In genomic region chr5:23400156-23400555, GRCm38 (mm10) we compare ENCODE assay signal across 12 mouse cellular contexts. TPM values are rescaled to one million over a fixed set of nuclear protein-coding genes. Genes with fewer than 3 reads are reported as not detected.
DNase-seq lines count a peak whose midpoint lies in the region; ATAC-seq and TF ChIP-seq lines count a peak whose summit lies in the region.
"Had no signal": no experiment of that assay in that cellular context is flagged by ENCODE, and none has a peak within 500 bp of the region (broad histone marks: within the 10 kb centered on the region; RNA-seq: fewer than 3 reads in every experiment).

No protein-coding gene starts in this region.

- WGBS in kidney, embryonic 15.5 days: 88% methylated on average over 3 of the region's 3 CpGs
- WGBS in kidney, embryonic 16.5 days: 84% methylated on average over 3 of the region's 3 CpGs
- 100% methylated on average over 3 of the region's 3 CpGs for WGBS in hindbrain, embryonic 14.5 days

- DNase-seq in cerebellum, adult 11 months: no peak
- no peak for DNase-seq in hindbrain, embryonic 14.5 days (ENCODE audit: low spot score)
- no peak for DNase-seq in layer of hippocampus, postnatal 25 days (ENCODE audit: extremely low spot score in 1 of 2, low spot score in 1 of 2)
- no peak for DNase-seq in ovary, postnatal 36 days (ENCODE audit: low spot score)
- DNase-seq: cerebellum, adult 18-20 months; heart, postnatal 4 days; kidney, postnatal 14 days had no signal

- no peaks in the 10 kb centered on the region for H3K9me3 ChIP-seq in kidney, embryonic 15.5 days (replicated peaks)
- no peaks in the 10 kb centered on the region for H3K9me3 ChIP-seq in kidney, embryonic 16.5 days (ENCODE audit: low read length)
- no peaks in the 10 kb centered on the region for H3K9me3 ChIP-seq in hindbrain, embryonic 14.5 days (ENCODE audit: control insufficient read depth, low read length)
- H3K9me3 ChIP-seq: liver, embryonic 15.5 days had no signal

- no peak overlapping the region for H3K9ac ChIP-seq in kidney, embryonic 15.5 days
- no peak overlapping the region for H3K9ac ChIP-seq in kidney, embryonic 16.5 days (replicated peaks; ENCODE audit: low read length)
- H3K9ac ChIP-seq in hindbrain, embryonic 14.5 days: no peak overlapping the region
- H3K9ac ChIP-seq: liver, embryonic 15.5 days had no signal

- H3K4me2 ChIP-seq in kidney, embryonic 15.5 days: no peak overlapping the region
- no peak overlapping the region for H3K4me2 ChIP-seq in kidney, embryonic 16.5 days (replicated peaks; ENCODE audit: low read depth, low read length)
- H3K4me2 ChIP-seq in hindbrain, embryonic 14.5 days (replicated peaks): no peak overlapping the region
- H3K4me2 ChIP-seq in myocyte (ENCODE audit: low read depth): no peak overlapping the region
- H3K4me2 ChIP-seq: liver, embryonic 15.5 days had no signal

- no peaks in the 10 kb centered on the region for H3K27me3 ChIP-seq in kidney, embryonic 15.5 days
- no peaks in the 10 kb centered on the region for H3K27me3 ChIP-seq in kidney, embryonic 16.5 days (ENCODE audit: insufficient read depth, low read length)
- no peaks in the 10 kb centered on the region for H3K27me3 ChIP-seq in hindbrain, embryonic 14.5 days (ENCODE audit: control insufficient read depth, insufficient read depth, low read length)
- H3K27me3 ChIP-seq in myocyte (ENCODE audit: control insufficient read depth, insufficient read depth, insufficient read length): no peaks in the 10 kb centered on the region
- H3K27me3 ChIP-seq: liver, embryonic 15.5 days had no signal

- TF ChIP-seq POLR2A in myocyte (IDR thresholded peaks at IDR 0.05; ENCODE audit: insufficient read length, low read depth): no peak

- H3K4me1 ChIP-seq in kidney, embryonic 15.5 days: 0 out of 2 replicates have a peak, but pooled peaks cover 3% of the 10 kb centered on the region
- no peaks in the 10 kb centered on the region for H3K4me1 ChIP-seq in kidney, embryonic 16.5 days (ENCODE audit: insufficient read depth, low read length)
- H3K4me1 ChIP-seq in hindbrain, embryonic 14.5 days (replicated peaks; ENCODE audit: control insufficient read depth, insufficient read depth, low read length): no peaks in the 10 kb centered on the region
- H3K4me1 ChIP-seq: liver, embryonic 15.5 days had no signal

- no peak overlapping the region for H3ac ChIP-seq in myocyte (ENCODE audit: control insufficient read depth, insufficient read length)

- no peak overlapping the region for H3K4me3 ChIP-seq in kidney, embryonic 15.5 days (replicated peaks)
- no peak overlapping the region for H3K4me3 ChIP-seq in kidney, embryonic 16.5 days (ENCODE audit: low read length)
- H3K4me3 ChIP-seq in hindbrain, embryonic 14.5 days (replicated peaks; ENCODE audit: low read length): no peak overlapping the region
- H3K4me3 ChIP-seq in myocyte: no peak overlapping the region
- H3K4me3 ChIP-seq: liver, embryonic 15.5 days had no signal

- 0 out of 2 replicates have a peak, but pooled peaks have one; percentile 10 for ATAC-seq in cerebellum, adult (ENCODE audit: insufficient number of reproducible peaks, low FRiP score, low TSS enrichment)
- 0 out of 2 replicates have a peak, but pooled peaks have one; percentile 25 for ATAC-seq in kidney, embryonic 15.5 days (replicated peaks; ENCODE audit: low FRiP score)
- ATAC-seq in kidney, embryonic 16.5 days (ENCODE audit: low FRiP score, low TSS enrichment): no peak
- ATAC-seq in hindbrain, embryonic 14.5 days (ENCODE audit: low FRiP score): peak; percentile 56

- peaks cover 36% of the 10 kb centered on the region for H3K36me3 ChIP-seq in kidney, embryonic 15.5 days
- peaks cover 25% of the 10 kb centered on the region for H3K36me3 ChIP-seq in kidney, embryonic 16.5 days (ENCODE audit: insufficient read depth, low read length)
- H3K36me3 ChIP-seq in hindbrain, embryonic 14.5 days (replicated peaks; ENCODE audit: control insufficient read depth, insufficient read depth): no peaks in the 10 kb centered on the region; the same call in 1 of the 2 replicates
- H3K36me3 ChIP-seq in myocyte (ENCODE audit: control insufficient read depth, insufficient read depth): peaks cover 7% of the 10 kb centered on the region

- H3K79me2 ChIP-seq in myocyte (ENCODE audit: control insufficient read depth, insufficient read depth): no peaks in the 10 kb centered on the region

- H3K27ac ChIP-seq in kidney, embryonic 15.5 days: no peak overlapping the region
- H3K27ac ChIP-seq in kidney, embryonic 16.5 days (ENCODE audit: low read length): no peak overlapping the region
- H3K27ac ChIP-seq in hindbrain, embryonic 14.5 days: no peak overlapping the region
- H3K27ac ChIP-seq: liver, embryonic 15.5 days had no signal

TF ChIP-seq in myocyte, 11 proteins besides CTCF, POLR2A, EP300 and RAD21:
- no peak for TF ChIP-seq E2F4 (IDR thresholded peaks at IDR 0.05; ENCODE audit: insufficient read depth)
- TF ChIP-seq MYOD1 (IDR thresholded peaks at IDR 0.05; ENCODE audit: control insufficient read depth in 1 of 3, insufficient read length in 2 of 3, low read depth in 2 of 3): no peak
- TF ChIP-seq POLR2AphosphoS2 (IDR thresholded peaks at IDR 0.05; ENCODE audit: insufficient read length, low read depth): peak; percentile 61
- no peak for TF ChIP-seq TCF3 (IDR thresholded peaks at IDR 0.05; ENCODE audit: insufficient read length, low read depth)
- no peak for TF ChIP-seq TCF12 (IDR thresholded peaks at IDR 0.05; ENCODE audit: insufficient read depth, poor library complexity, severe bottlenecking)
- no peak for TF ChIP-seq USF1 (IDR thresholded peaks at IDR 0.05; ENCODE audit: low read depth)
- TF ChIP-seq CEBPB (IDR thresholded peaks at IDR 0.05; ENCODE audit: insufficient read depth, poor library complexity, severe bottlenecking): no peak

RNA-seq across cellular contexts. Expression of gene Kmt2e, which starts 34.1 kb away (rescaled TPM):
- polyA plus RNA-seq in kidney, embryonic 15.5 days (2015; fragmentation: Nextera tagmentation; extraction: Ambion mirVana): 87.5 and 91.5 TPM in 2 replicates
- polyA plus RNA-seq in kidney, embryonic 16.5 days (2015; fragmentation: Nextera tagmentation; extraction: Ambion mirVana): 98.8 and 99.9 TPM in 2 replicates
- polyA plus RNA-seq in hindbrain, embryonic 14.5 days (2014; fragmentation: Nextera tagmentation; extraction: Ambion mirVana): 118 and 128 TPM in 2 replicates
- 9.0 TPM for polyA plus RNA-seq in myocyte (2012; fragmentation: generic; extraction: Trizol)
- 100 to 1,000 TPM in 1 of 2 experiments, 10 to 100 TPM in 1; 80.8 to 102 TPM for total RNA-seq in layer of hippocampus, postnatal 25 days (2021)
